Mouse (Mus musculus): Measurements from ENCODE around the gene Zmynd8. TPM values are rescaled to one million over a fixed set of nuclear protein-coding genes. Genes with fewer than 3 reads are reported as not detected.
A peak's percentile ranks its signal among the peaks of the same experiment; 100 is the strongest.

Gene Zmynd8
- polyA plus RNA-seq, 1 experiment from 2014 or later: 64.7 TPM

DNA sequence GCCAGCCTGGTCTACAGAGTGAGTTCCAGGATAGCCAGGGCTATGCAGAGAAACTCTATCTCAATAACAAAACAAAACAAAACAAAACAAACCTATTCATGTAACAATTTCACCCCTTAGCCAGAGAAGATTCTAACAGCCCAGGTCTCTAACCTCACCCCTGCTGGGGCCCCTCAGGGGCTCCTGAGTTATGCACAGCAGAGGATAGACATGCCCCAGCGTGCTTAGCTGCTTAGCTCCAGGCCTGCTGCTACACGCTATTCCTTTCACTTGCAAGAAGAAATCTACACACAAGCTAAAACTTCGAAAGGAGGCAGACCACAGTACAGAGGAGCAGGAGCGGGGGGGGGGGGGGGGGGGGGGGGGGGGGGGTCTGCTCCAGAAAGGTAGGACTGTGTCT lies 4.3 kb downstream of the Zmynd8 start:
- Histone ChIP-seq H3K9me3 (no peaks in the 10 kb centered on the region), H3K9ac (no peak overlapping the region), H3K36me3 (no peaks in the 10 kb centered on the region), H3K4me3 (replicated peaks) (no peak overlapping the region), H3K4me1 (replicated peaks) (peaks cover 25% of the 10 kb centered on the region), H3K27ac (no peak overlapping the region), H3K27me3 (replicated peaks) (no peaks in the 10 kb centered on the region), H3K4me2 (replicated peaks) (no peak overlapping the region)
- no peak for ATAC-seq
- WGBS: 33% methylated on average over 3 of the region's 4 CpGs

- no peak for ATAC-seq
- H3K9me3 ChIP-seq: no peaks in the 10 kb centered on the region
- H3K9ac ChIP-seq: no peak overlapping the region
- peaks cover 32% of the 10 kb centered on the region for H3K4me1 ChIP-seq (replicated peaks)
- WGBS: 91% methylated on average over 3 of the region's 3 CpGs
- no peak overlapping the region for H3K4me3 ChIP-seq (replicated peaks)
- H3K27ac ChIP-seq: no peak overlapping the region
- H3K36me3 ChIP-seq: no peaks in the 10 kb centered on the region
- H3K4me2 ChIP-seq (replicated peaks): no peak overlapping the region
- H3K27me3 ChIP-seq (replicated peaks): no peaks in the 10 kb centered on the region
Measured at GRCm38 (mm10) chr2:165893232-165893631, 5.6 kb downstream of the Zmynd8 start.

DNA sequence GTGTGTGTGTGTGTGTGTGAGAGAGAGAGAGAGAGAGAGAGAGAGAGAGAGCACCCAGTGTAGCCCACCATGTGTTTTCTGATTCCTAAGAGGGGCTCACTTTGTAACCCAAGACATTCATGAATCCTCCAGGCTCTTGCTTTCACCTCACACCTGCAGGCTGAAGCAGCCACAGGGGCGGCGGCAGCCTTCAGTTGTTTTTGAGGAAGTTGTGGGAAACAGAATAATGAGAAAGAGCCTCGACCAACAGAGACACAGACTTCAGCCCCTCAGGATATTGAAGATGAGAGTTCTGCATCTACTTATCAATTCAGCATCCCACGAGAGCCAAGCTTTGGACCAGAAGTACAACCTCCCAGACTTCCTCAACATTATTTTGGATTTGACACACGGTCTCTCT lies 6.2 kb downstream of the Zmynd8 start:
- no peaks in the 10 kb centered on the region for H3K27me3 ChIP-seq (replicated peaks)
- no peak for ATAC-seq
- no peak overlapping the region for H3K4me3 ChIP-seq (replicated peaks)
- H3K9me3 ChIP-seq: no peaks in the 10 kb centered on the region
- no peak overlapping the region for H3K9ac ChIP-seq
- no peak overlapping the region for H3K4me2 ChIP-seq (replicated peaks)
- no peak overlapping the region for H3K27ac ChIP-seq
- 71% methylated on average over 5 of the region's 5 CpGs for WGBS
- peaks cover 38% of the 10 kb centered on the region for H3K4me1 ChIP-seq (replicated peaks)
- H3K36me3 ChIP-seq: no peaks in the 10 kb centered on the region

DNA sequence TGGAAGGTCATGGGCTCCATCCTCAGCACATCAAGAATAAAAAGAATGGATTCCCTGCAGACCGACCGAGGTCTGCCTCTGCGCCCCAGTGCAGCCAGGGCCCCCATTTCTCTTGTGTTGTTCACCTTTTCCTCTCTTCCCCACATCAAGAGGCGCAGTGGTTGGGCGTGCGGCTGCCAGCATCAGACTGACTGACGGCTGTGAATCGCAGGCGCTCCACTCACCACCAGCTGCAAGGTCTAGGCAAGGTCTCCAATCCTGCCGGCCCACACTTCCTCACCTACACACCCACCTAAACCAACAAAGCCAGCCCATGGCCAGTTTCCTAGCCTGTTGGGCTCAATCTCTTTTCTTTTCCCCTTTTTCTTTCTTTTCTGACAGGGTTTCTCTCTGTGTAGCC lies 8.4 kb downstream of the Zmynd8 start:
- ATAC-seq: no peak

GRCm38 (mm10) chr2:165889874-165890273 lies 8.9 kb downstream of the Zmynd8 start:
- no peak for ATAC-seq
- no peaks in the 10 kb centered on the region for H3K9me3 ChIP-seq
- H3K4me2 ChIP-seq (replicated peaks): no peak overlapping the region
- no peak overlapping the region for H3K9ac ChIP-seq
- no peak overlapping the region for H3K4me3 ChIP-seq (replicated peaks)
- H3K27ac ChIP-seq: peak overlapping the region; percentile 100; the same call in 1 of the 2 replicates
- H3K27me3 ChIP-seq (replicated peaks): no peaks in the 10 kb centered on the region
- WGBS: 82% methylated on average over 10 of the region's 10 CpGs
- H3K36me3 ChIP-seq: no peaks in the 10 kb centered on the region
- H3K4me1 ChIP-seq (replicated peaks): peaks cover 59% of the 10 kb centered on the region

More for the DNA sequence above, 8.4 kb downstream of the Zmynd8 start:
- H3K4me1 ChIP-seq (replicated peaks): peaks cover 54% of the 10 kb centered on the region
- no peak overlapping the region for H3K9ac ChIP-seq
- H3K36me3 ChIP-seq: no peaks in the 10 kb centered on the region
- no peak overlapping the region for H3K4me2 ChIP-seq (replicated peaks)
- H3K27ac ChIP-seq: 0 out of 2 replicates have a peak overlapping the region, but pooled peaks have one; percentile 13
- no peaks in the 10 kb centered on the region for H3K9me3 ChIP-seq
- WGBS: 79% methylated on average over 10 of the region's 10 CpGs
- H3K27me3 ChIP-seq (replicated peaks): no peaks in the 10 kb centered on the region
- no peak overlapping the region for H3K4me3 ChIP-seq (replicated peaks)

GRCm38 (mm10) chr2:165889266-165889665 lies 9.6 kb downstream of the Zmynd8 start:
- Histone ChIP-seq H3K9me3 (no peaks in the 10 kb centered on the region), H3K9ac (no peak overlapping the region), H3K27me3 (replicated peaks) (no peaks in the 10 kb centered on the region), H3K36me3 (no peaks in the 10 kb centered on the region), H3K27ac (peak overlapping the region; percentile 100), H3K4me3 (replicated peaks) (no peak overlapping the region), H3K4me1 (replicated peaks) (peaks cover 58% of the 10 kb centered on the region), H3K4me2 (replicated peaks) (no peak overlapping the region)
- no peak for ATAC-seq
- WGBS: 48% methylated on average over 7 of the region's 7 CpGs

GRCm38 (mm10) chr2:165888813-165889221 lies 10.0 kb downstream of the Zmynd8 start:
- Histone ChIP-seq H3K4me2 (replicated peaks) (peak overlapping the region; percentile 31), H3K27me3 (replicated peaks) (no peaks in the 10 kb centered on the region), H3K4me3 (replicated peaks) (no peak overlapping the region), H3K27ac (peak overlapping the region; percentile 100), H3K4me1 (replicated peaks) (peaks cover 60% of the 10 kb centered on the region), H3K9me3 (no peaks in the 10 kb centered on the region), H3K36me3 (no peaks in the 10 kb centered on the region), H3K9ac (0 out of 2 replicates have a peak overlapping the region, but pooled peaks have one; percentile 31)
- 12% methylated on average over 3 of the region's 3 CpGs for WGBS
- ATAC-seq: 0 out of 2 replicates have a peak, but pooled peaks have one; percentile 8

GRCm38 (mm10) chr2:165888396-165888795 lies 10.4 kb downstream of the Zmynd8 start:
- Histone ChIP-seq H3K4me1 (replicated peaks) (peaks cover 61% of the 10 kb centered on the region), H3K27ac (peak overlapping the region; percentile 100), H3K27me3 (replicated peaks) (no peaks in the 10 kb centered on the region), H3K4me2 (replicated peaks) (peak overlapping the region; percentile 31), H3K9me3 (no peaks in the 10 kb centered on the region), H3K9ac (peak overlapping the region; percentile 31; the same call in 1 of the 2 replicates), H3K4me3 (replicated peaks) (no peak overlapping the region), H3K36me3 (no peaks in the 10 kb centered on the region)
- 5% methylated on average over 13 of the region's 13 CpGs for WGBS
- peak; percentile 57 for ATAC-seq

GRCm38 (mm10) chr2:165886857-165887628 lies 11.8 kb downstream of the Zmynd8 start:
- H3K27ac ChIP-seq: peak overlapping the region; percentile 100
- H3K4me2 ChIP-seq (replicated peaks): peak overlapping the region; percentile 82
- H3K9me3 ChIP-seq: no peaks in the 10 kb centered on the region
- H3K9ac ChIP-seq: peak overlapping the region; percentile 29
- no peaks in the 10 kb centered on the region for H3K36me3 ChIP-seq
- H3K4me1 ChIP-seq (replicated peaks): peaks cover 67% of the 10 kb centered on the region
- H3K4me3 ChIP-seq (replicated peaks): no peak overlapping the region
- peak; percentile 24 for ATAC-seq
- 10% methylated on average over 25 of the region's 25 CpGs for WGBS
- H3K27me3 ChIP-seq (replicated peaks): no peaks in the 10 kb centered on the region

DNA sequence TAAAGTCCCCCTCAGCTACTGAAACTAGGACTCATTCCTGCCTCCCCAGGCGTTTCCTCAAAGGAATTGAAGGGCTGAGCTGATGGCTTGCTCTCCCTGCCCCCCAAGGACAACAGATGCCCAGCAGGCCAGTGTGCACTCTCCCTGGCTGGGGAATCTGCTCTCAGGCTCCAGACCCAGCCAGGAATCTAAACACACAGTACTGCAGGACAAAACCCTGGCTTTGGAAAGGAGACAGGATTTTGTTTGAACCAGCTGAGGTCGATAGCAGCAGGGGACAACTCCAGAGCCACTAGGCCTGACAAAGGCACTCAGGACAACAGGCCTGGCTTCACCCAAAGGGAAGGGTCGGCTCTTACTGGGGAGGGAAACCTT lies 12.3 kb downstream of the Zmynd8 start:
- H3K27me3 ChIP-seq (replicated peaks): no peaks in the 10 kb centered on the region
- H3K4me2 ChIP-seq (replicated peaks): peak overlapping the region; percentile 82

DNA sequence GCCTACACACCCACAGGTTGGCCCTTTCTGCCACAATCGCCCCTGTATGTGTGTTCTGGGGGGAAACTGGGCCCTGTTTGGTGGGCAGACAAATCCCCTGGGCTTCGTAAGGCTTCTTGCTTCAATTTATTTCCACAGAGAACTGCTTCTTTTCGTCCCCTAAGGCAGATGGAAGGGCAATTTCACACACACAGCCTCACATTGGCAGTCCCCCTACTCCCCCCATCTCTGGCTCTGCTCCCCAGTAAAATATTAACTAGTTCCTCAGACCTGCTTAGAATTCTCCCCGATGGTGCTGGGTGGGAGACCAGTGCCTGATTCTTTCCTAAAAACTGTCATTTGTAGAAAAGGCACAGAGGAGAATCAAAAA lies 12.9 kb downstream of the Zmynd8 start:
- peak overlapping the region; percentile 60 for H3K9ac ChIP-seq
- no peaks in the 10 kb centered on the region for H3K36me3 ChIP-seq
- H3K27ac ChIP-seq: peak overlapping the region; percentile 100
- no peaks in the 10 kb centered on the region for H3K27me3 ChIP-seq (replicated peaks)
- H3K4me2 ChIP-seq (replicated peaks): peak overlapping the region; percentile 82; the same call in 1 of the 2 replicates
- peaks cover 77% of the 10 kb centered on the region for H3K4me1 ChIP-seq (replicated peaks)
- no peak overlapping the region for H3K4me3 ChIP-seq (replicated peaks)
- H3K9me3 ChIP-seq: no peaks in the 10 kb centered on the region
- ATAC-seq: no peak
- 18% methylated on average over 4 of the region's 4 CpGs for WGBS

More for the DNA sequence above, 12.3 kb downstream of the Zmynd8 start:
- peak overlapping the region; percentile 22 for H3K9ac ChIP-seq
- 8% methylated on average over 3 of the region's 3 CpGs for WGBS
- H3K36me3 ChIP-seq: no peaks in the 10 kb centered on the region
- H3K9me3 ChIP-seq: no peaks in the 10 kb centered on the region
- peaks cover 73% of the 10 kb centered on the region for H3K4me1 ChIP-seq (replicated peaks)
- H3K27ac ChIP-seq: peak overlapping the region; percentile 100
- H3K4me3 ChIP-seq (replicated peaks): no peak overlapping the region
- ATAC-seq: no peak

DNA sequence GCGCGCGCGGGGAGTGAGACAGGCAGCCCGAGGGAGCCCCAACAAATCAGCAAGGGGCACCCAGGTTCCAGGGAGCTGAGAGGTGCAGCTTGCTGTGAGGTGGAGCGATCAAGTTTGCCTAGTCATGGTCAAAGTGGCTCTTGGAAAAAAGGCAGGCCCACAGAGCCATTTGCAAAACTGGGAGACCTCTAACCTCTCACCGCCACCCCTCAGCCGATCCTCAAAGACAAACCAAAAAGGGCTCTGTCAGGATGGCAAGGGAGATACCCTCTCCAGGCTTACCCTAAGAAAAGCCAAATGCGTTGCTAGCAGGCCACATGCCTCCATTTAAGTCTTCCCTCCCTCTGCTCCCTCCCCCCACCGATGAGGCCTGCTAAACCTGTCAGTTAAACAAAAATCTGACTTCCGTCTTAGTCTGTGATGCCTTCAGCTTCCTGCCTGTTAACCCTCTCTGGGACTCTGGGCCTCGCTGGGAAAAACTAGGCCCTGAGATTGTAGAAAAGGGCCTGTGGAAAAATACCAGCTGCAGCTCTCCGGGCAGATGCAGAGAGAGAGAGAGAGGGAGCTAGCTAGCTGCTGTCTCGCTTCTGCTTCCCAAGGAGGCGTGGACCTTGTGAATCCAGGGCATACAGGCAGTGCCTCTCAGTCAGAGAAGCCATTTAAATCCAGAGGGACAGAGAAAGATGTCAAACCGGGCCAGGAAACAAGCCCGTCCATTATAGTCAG lies 13.4 kb downstream of the Zmynd8 start:
- peak overlapping the region; percentile 82 for H3K4me2 ChIP-seq (replicated peaks)
- ATAC-seq: peak; percentile 24
- no peaks in the 10 kb centered on the region for H3K27me3 ChIP-seq (replicated peaks)
- no peaks in the 10 kb centered on the region for H3K9me3 ChIP-seq
- peak overlapping the region; percentile 60 for H3K9ac ChIP-seq
- peaks cover 79% of the 10 kb centered on the region for H3K4me1 ChIP-seq (replicated peaks)
- peak overlapping the region; percentile 100 for H3K27ac ChIP-seq
- 5% methylated on average over 13 of the region's 17 CpGs for WGBS
- no peaks in the 10 kb centered on the region for H3K36me3 ChIP-seq
- peak overlapping the region; percentile 24; the same call in 1 of the 2 replicates for H3K4me3 ChIP-seq (replicated peaks)
